ENCODE assay signal across 8 mouse cellular contexts in the genomic region with DNA sequence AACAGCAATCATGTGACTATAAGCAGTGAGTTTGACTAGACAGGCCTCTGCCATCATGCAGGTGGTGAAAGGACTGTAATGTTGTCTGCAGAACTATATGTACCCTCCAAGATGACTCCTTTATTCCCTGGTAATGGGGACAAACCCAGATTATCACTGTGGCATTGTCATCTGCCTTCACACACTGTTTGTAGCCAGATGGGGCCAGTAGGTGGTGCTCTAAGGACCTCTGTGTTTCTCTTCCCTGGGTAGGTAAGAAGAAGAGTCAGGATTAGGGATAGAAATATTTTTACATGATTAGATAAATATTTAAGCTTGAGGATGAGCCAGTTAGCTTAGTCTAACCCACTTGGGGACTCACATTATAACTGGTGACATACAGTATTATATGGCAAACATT. TPM values are rescaled to one million over a fixed set of nuclear protein-coding genes. Genes with fewer than 3 reads are reported as not detected.
DNase-seq lines count a peak whose midpoint lies in the region; ATAC-seq and TF ChIP-seq lines count a peak whose summit lies in the region.

No protein-coding gene starts in this region.

- TF ChIP-seq CTCF in left cerebral cortex, adult 2 months (IDR thresholded peaks at IDR 0.05), result peak; percentile 80

- ATAC-seq in kidney, embryonic 16.5 days (ENCODE audit: low FRiP score, low TSS enrichment), result no peak
- no peak for ATAC-seq in midbrain, embryonic 14.5 days (ENCODE audit: low FRiP score, low TSS enrichment)

- DNase-seq in kidney, adult 8-10 months, result peak; percentile 23 to 60
- DNase-seq in Muller cell, postnatal 12 days (ENCODE audit: inconsistent ontology term), result peak; percentile 57
- DNase-seq in cerebellum, postnatal 25 days, result peak; percentile 81 to 87
- DNase-seq in hindbrain, embryonic 10.5 days (ENCODE audit: low spot score), result peak; percentile 48
- DNase-seq in left cerebral cortex, adult 2 months (ENCODE audit: extremely low spot score in 1 of 2, low spot score in 2 of 2), result peak; percentile 57 to 68
- peak; percentile 85 for DNase-seq in midbrain, embryonic 14.5 days
- peak; percentile 43 for DNase-seq in thymus, postnatal 14 days

- intact Hi-C loops in left cerebral cortex, adult 2 months (cut with DNase I), result loop anchor here (1.0 to 10.0 kb wide), 2 partner anchors 237 to 337 kb away; no protein-coding TSS in a partner anchor

- H3K9ac ChIP-seq in kidney, embryonic 16.5 days (replicated peaks; ENCODE audit: low read length), result no peak overlapping the region
- no peak overlapping the region for H3K9ac ChIP-seq in midbrain, embryonic 14.5 days (replicated peaks; ENCODE audit: low read length)

- H3K9me3 ChIP-seq in kidney, embryonic 16.5 days (ENCODE audit: low read length), result no peaks in the 10 kb centered on the region
- no peaks in the 10 kb centered on the region for H3K9me3 ChIP-seq in hindbrain, embryonic 10.5 days
- H3K9me3 ChIP-seq in midbrain, embryonic 14.5 days (ENCODE audit: control insufficient read depth, low read length), result no peaks in the 10 kb centered on the region

- H3K27me3 ChIP-seq in kidney, embryonic 16.5 days (ENCODE audit: insufficient read depth, low read length), result no peaks in the 10 kb centered on the region
- no peaks in the 10 kb centered on the region for H3K27me3 ChIP-seq in hindbrain, embryonic 10.5 days (ENCODE audit: insufficient read depth, poor library complexity, severe bottlenecking)
- no peaks in the 10 kb centered on the region for H3K27me3 ChIP-seq in midbrain, embryonic 14.5 days (ENCODE audit: control insufficient read depth, insufficient read depth, low read length)

- no peaks in the 10 kb centered on the region for H3K4me1 ChIP-seq in kidney, embryonic 16.5 days (ENCODE audit: insufficient read depth, low read length)
- no peaks in the 10 kb centered on the region for H3K4me1 ChIP-seq in hindbrain, embryonic 10.5 days (replicated peaks)
- no peaks in the 10 kb centered on the region for H3K4me1 ChIP-seq in midbrain, embryonic 14.5 days (ENCODE audit: control insufficient read depth, insufficient read depth, low read length)

- no peak overlapping the region for H3K4me3 ChIP-seq in kidney, embryonic 16.5 days (ENCODE audit: low read length)
- H3K4me3 ChIP-seq in hindbrain, embryonic 10.5 days, result no peak overlapping the region
- H3K4me3 ChIP-seq in left cerebral cortex, adult 2 months, result no peak overlapping the region
- no peak overlapping the region for H3K4me3 ChIP-seq in midbrain, embryonic 14.5 days (replicated peaks; ENCODE audit: low read depth, low read length)

- H3K36me3 ChIP-seq in kidney, embryonic 16.5 days (ENCODE audit: insufficient read depth, low read length), result peaks cover 64% of the 10 kb centered on the region
- H3K36me3 ChIP-seq in hindbrain, embryonic 10.5 days, result peaks cover 95% of the 10 kb centered on the region
- peaks cover 76% of the 10 kb centered on the region for H3K36me3 ChIP-seq in midbrain, embryonic 14.5 days (ENCODE audit: control insufficient read depth, insufficient read depth, low read length)

- no peak overlapping the region for H3K27ac ChIP-seq in kidney, embryonic 16.5 days (ENCODE audit: low read length)
- H3K27ac ChIP-seq in hindbrain, embryonic 10.5 days, result no peak overlapping the region
- no peak overlapping the region for H3K27ac ChIP-seq in left cerebral cortex, adult 2 months
- no peak overlapping the region for H3K27ac ChIP-seq in midbrain, embryonic 14.5 days (replicated peaks; ENCODE audit: low read depth, low read length)

- no peak overlapping the region for H3K4me2 ChIP-seq in kidney, embryonic 16.5 days (replicated peaks; ENCODE audit: low read depth, low read length)
- no peak overlapping the region for H3K4me2 ChIP-seq in midbrain, embryonic 14.5 days (ENCODE audit: low read length)

RNA-seq across cellular contexts. Expression of a gene that starts 19.1 kb away (rescaled TPM):
- polyA plus RNA-seq in kidney, embryonic 16.5 days (2015; fragmentation: Nextera tagmentation; extraction: Ambion mirVana), result 35.6 and 38.3 TPM in 2 replicates
- polyA plus RNA-seq in hindbrain, embryonic 10.5 days (2016; fragmentation: Nextera tagmentation; extraction: Ambion mirVana), result 33.0 and 43.2 TPM in 2 replicates
- 10 to 100 TPM; 31.8 to 31.9 TPM for total RNA-seq in left cerebral cortex, adult 2 months (2021)
- 11.7 and 17.4 TPM in 2 replicates for polyA plus RNA-seq in midbrain, embryonic 14.5 days (2014; fragmentation: Nextera tagmentation; extraction: Ambion mirVana)

RNA-seq across cellular contexts. Expression of a gene that starts 19.4 kb away (rescaled TPM):
- polyA plus RNA-seq in kidney, embryonic 16.5 days (2015; fragmentation: Nextera tagmentation; extraction: Ambion mirVana), result 107 and 109 TPM in 2 replicates
- polyA plus RNA-seq in hindbrain, embryonic 10.5 days (2016; fragmentation: Nextera tagmentation; extraction: Ambion mirVana), result 106 and 140 TPM in 2 replicates
- total RNA-seq in left cerebral cortex, adult 2 months (2021), result 10 to 100 TPM; 74.3 to 74.8 TPM
- polyA plus RNA-seq in midbrain, embryonic 14.5 days (2014; fragmentation: Nextera tagmentation; extraction: Ambion mirVana), result 72.3 and 99.8 TPM in 2 replicates
